Mouse (Mus musculus) G1E (cell line): ENCODE data around the gene Ccser1. TPM values are rescaled to one million over a fixed set of nuclear protein-coding genes. Genes with fewer than 3 reads are reported as not detected.

ENCODE experiments used
- ATAC-seq: 2 replicates; pipeline ENCODE4 v1.8.0; 2016; ENCODE audit warnings: mild to moderate bottlenecking; ENCODE audit not compliant: insufficient number of reproducible peaks, poor library complexity, low FRiP score, severe bottlenecking; ENCODE audit errors: extremely low read depth
- DNase-seq: peaks from one replicate; pipeline ENCODE4 v3.0.0; 2012; ENCODE audit warnings: low spot score
- H3K27me3 ChIP-seq: 2 replicates; pipeline ENCODE4 v1.6.1; 2012; ENCODE audit warnings: mild to moderate bottlenecking, low read length, inconsistent platforms; ENCODE audit not compliant: insufficient read depth
- H3K36me3 ChIP-seq: replicated peaks from 2 replicates; pipeline ENCODE3; 2012; ENCODE audit warnings: mild to moderate bottlenecking, inconsistent platforms
- H3K4me1 ChIP-seq: 2 replicates; pipeline ENCODE4 v1.6.1; 2012; ENCODE audit warnings: low read depth, low read length, inconsistent platforms, mixed read lengths; ENCODE audit not compliant: insufficient read depth
- H3K4me3 ChIP-seq: 2 replicates; pipeline ENCODE4 v1.5.1; 2012; ENCODE audit warnings: low read depth, mild to moderate bottlenecking, inconsistent platforms, low read length, moderate library complexity, mixed read lengths
- H3K9me3 ChIP-seq: replicated peaks from 2 replicates; pipeline ENCODE4 v1.6.1; 2012; ENCODE audit warnings: inconsistent platforms
- CTCF ChIP-seq: IDR thresholded peaks from 2 replicates; pipeline ENCODE4 v1.5.1; 2012; ENCODE audit warnings: low read depth, low read length, inconsistent platforms, mixed read lengths
- GATA1 ChIP-seq: IDR thresholded peaks from 2 replicates; pipeline ENCODE4 v1.6.1; 2012; ENCODE audit warnings: borderline replicate concordance, low read length, inconsistent platforms, mixed read lengths
- GATA2 ChIP-seq: IDR thresholded peaks from 2 replicates; pipeline ENCODE4 v1.6.1; 2012; ENCODE audit warnings: low read depth, low read length, inconsistent platforms, borderline replicate concordance
- POLR2AphosphoS5 ChIP-seq: IDR thresholded peaks from 2 replicates; pipeline ENCODE4 v1.6.1; 2012; ENCODE audit warnings: low read depth, low read length, inconsistent platforms; ENCODE audit not compliant: insufficient replicate concordance
- TAL1 ChIP-seq: conservative IDR thresholded peaks from 2 replicates; pipeline ENCODE4 v1.6.1; 2012; ENCODE audit warnings: low read depth, low read length, inconsistent platforms, mixed read lengths
- polyA plus RNA-seq: library from polyadenylated mRNA; stranded (reverse); fragments of >175 nt; gene quantifications from 2 replicates; pipeline ENCODE4 v1.2.3, GENCODE M21; 2012
- total RNA-seq, 2 experiments: library from RNA; stranded (forward) in 1 of 2; stranded (reverse) in 1 of 2; fragments of 200-1000 nt in 1 of 2; fragments of >200 nt in 1 of 2; fragmentation: Nextera tagmentation in 1 of 2; gene quantifications; 2 replicates each; pipeline ENCODE4 v1.2.3; 2014 to 2017

The Ccser1 gene
- total and polyA plus RNA-seq, 3 experiments, result 0.11 TPM; not detected in 2

DNA sequence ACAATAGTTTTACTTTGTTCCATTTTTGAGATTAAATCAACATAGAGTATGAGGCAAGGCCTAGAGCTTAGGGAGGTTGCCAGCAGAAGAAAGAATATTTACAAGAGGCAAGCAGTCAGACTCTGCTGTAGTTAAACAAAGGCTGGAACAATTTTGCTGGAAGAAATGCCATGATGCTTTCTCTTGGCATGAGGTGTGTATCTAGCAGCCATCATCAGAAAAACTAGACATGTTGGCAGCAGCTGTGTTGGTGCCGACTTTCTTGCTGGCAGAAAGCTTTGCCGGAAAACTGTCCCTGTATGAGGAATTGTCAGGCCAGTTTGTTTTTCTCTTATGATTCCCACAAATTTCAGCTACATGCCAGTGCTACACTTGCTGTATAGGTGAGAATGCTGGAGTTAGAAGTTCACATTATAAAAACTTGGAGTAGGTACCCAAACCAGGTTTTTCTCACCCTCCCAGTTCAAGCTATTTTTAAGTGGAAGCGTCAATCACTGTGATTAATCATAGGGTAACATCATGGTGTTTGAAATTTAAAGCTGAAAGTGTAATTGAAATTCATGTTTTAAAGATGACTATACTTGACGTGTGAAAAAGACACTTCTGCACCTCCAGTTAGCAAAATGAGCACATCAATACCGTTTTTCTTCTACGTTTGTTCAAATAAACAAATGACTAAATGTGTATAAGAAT, 1016.5 kb downstream of the Ccser1 start:
- no peaks in the 10 kb centered on the region for H3K36me3 ChIP-seq
- TF ChIP-seq POLR2AphosphoS5 (no peak), CTCF (no peak), TAL1 (no peak), GATA1 (no peak), GATA2 (no peak)
- H3K4me3 ChIP-seq, result no peak overlapping the region
- DNase-seq (no peak), ATAC-seq (no peak)
- no peaks in the 10 kb centered on the region for H3K4me1 ChIP-seq
- no peaks in the 10 kb centered on the region for H3K27me3 ChIP-seq
- H3K9me3 ChIP-seq, result no peaks in the 10 kb centered on the region

DNA sequence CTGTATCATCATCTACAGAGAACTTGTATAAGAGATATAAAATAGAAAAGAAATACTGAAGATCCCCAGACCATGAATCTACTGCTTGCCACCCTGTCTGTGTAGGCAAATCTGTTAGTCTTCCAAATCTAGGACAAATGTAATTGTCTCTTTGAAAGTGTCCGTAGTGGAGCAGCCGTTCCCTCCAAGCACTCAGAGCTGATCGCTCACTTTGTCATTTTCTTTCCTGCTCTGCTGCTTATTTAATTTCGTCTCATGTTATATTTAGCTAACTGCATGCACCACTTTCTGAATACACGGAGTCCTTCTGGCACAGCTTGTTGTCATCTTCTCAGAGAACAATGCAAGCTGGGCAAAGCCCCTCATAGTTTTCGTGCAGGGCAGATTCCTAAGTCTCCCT, 1018.6 kb downstream of the Ccser1 start:
- Histone ChIP-seq H3K9me3 (peaks cover 4% of the 10 kb centered on the region; the same call in 1 of the 2 replicates), H3K27me3 (no peaks in the 10 kb centered on the region), H3K4me3 (no peak overlapping the region), H3K4me1 (no peaks in the 10 kb centered on the region), H3K36me3 (no peaks in the 10 kb centered on the region)
- no peak for TF ChIP-seq TAL1
- TF ChIP-seq GATA1, result no peak
- no peak for TF ChIP-seq POLR2AphosphoS5
- no peak for TF ChIP-seq CTCF
- no peak for TF ChIP-seq GATA2
- no peak for DNase-seq
- no peak for ATAC-seq

GRCm38 (mm10) chr6:62205013-62205412, 1024.9 kb downstream of the Ccser1 start:
- ATAC-seq, result no peak

DNA sequence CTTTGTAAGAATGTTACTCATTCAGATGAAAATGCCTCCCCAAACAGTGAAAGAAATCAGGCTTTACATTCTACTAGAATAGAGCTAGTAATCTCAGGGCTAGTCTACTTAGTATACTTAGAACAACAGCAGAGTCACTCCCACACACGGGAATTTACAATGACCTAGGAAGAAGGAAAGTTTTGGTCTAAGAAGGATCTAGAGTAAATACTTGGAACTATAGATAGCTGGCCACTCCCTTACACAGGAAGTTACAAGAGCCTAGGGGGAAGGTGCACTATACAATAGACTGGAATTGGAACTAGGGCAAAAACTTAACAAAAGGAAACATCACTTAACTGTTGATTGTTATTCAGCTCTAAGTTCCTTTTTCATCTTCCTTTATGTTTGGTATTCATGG, 1041.7 kb downstream of the Ccser1 start:
- no peaks in the 10 kb centered on the region for H3K27me3 ChIP-seq
- H3K4me1 ChIP-seq, result no peaks in the 10 kb centered on the region
- no peak for TF ChIP-seq GATA2
- no peak for TF ChIP-seq CTCF
- TF ChIP-seq POLR2AphosphoS5, result no peak
- no peak for TF ChIP-seq GATA1
- no peak for TF ChIP-seq TAL1
- H3K4me3 ChIP-seq, result no peak overlapping the region
- no peaks in the 10 kb centered on the region for H3K9me3 ChIP-seq
- no peaks in the 10 kb centered on the region for H3K36me3 ChIP-seq
- DNase-seq, result no peak
- no peak for ATAC-seq

More at GRCm38 (mm10) chr6:62205013-62205412, 1024.9 kb downstream of the Ccser1 start:
- Histone ChIP-seq H3K36me3 (no peaks in the 10 kb centered on the region), H3K4me3 (no peak overlapping the region), H3K27me3 (no peaks in the 10 kb centered on the region), H3K9me3 (peaks cover 6% of the 10 kb centered on the region; the same call in 1 of the 2 replicates), H3K4me1 (no peaks in the 10 kb centered on the region)
- TF ChIP-seq POLR2AphosphoS5, result no peak
- no peak for TF ChIP-seq GATA1
- no peak for TF ChIP-seq TAL1
- TF ChIP-seq GATA2, result no peak
- TF ChIP-seq CTCF, result no peak
- no peak for DNase-seq

- no peaks in the 10 kb centered on the region for H3K27me3 ChIP-seq
- DNase-seq (no peak), ATAC-seq (no peak)
- no peak overlapping the region for H3K4me3 ChIP-seq
- no peaks in the 10 kb centered on the region for H3K9me3 ChIP-seq
- H3K4me1 ChIP-seq, result no peaks in the 10 kb centered on the region
- no peaks in the 10 kb centered on the region for H3K36me3 ChIP-seq
- TF ChIP-seq GATA1 (no peak), TAL1 (no peak), GATA2 (no peak), CTCF (no peak), POLR2AphosphoS5 (no peak)
Measured at GRCm38 (mm10) chr6:62263899-62264298, 1083.8 kb downstream of the Ccser1 start.

DNA sequence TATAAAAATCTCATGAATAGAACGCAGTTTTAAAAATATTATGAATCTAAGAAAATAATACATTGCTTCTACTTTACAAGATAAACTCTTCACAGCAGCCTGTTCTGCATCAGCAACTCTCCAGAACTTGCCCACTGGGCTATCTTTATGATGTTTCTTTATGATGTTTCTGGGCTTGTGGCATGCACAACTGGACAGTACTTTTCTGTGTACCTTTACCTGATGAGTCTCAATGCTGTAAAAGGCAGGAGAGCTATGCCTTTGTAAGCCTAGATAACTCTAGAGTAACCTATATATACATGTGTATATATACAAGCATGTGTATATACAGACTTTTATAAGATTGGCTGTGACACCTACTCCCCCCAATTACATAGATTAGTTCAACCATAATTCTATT, 1084.4 kb downstream of the Ccser1 start:
- Histone ChIP-seq H3K4me3 (no peak overlapping the region), H3K27me3 (no peaks in the 10 kb centered on the region), H3K9me3 (no peaks in the 10 kb centered on the region), H3K4me1 (no peaks in the 10 kb centered on the region), H3K36me3 (no peaks in the 10 kb centered on the region)
- no peak for DNase-seq
- ATAC-seq, result no peak
- TF ChIP-seq GATA1 (no peak), GATA2 (no peak), CTCF (no peak), POLR2AphosphoS5 (no peak), TAL1 (no peak)
